Mouse (Mus musculus) G1E (cell line): ENCODE data around the gene Rpl36-ps4. TPM values are rescaled to one million over a fixed set of nuclear protein-coding genes. Genes with fewer than 3 reads are reported as not detected.
A peak's percentile ranks its signal among the peaks of the same experiment; 100 is the strongest.
"Not testable (repeated sequence)": the region's sequence is repeated elsewhere in the genome, so short reads cannot be mapped to it uniquely, and the experiment has no call there.

Source experiments
- ATAC-seq: 2 replicates; pipeline ENCODE4 v1.8.0; 2016; ENCODE audit warnings: mild to moderate bottlenecking; ENCODE audit not compliant: insufficient number of reproducible peaks, poor library complexity, low FRiP score, severe bottlenecking; ENCODE audit errors: extremely low read depth
- DNase-seq: peaks from one replicate; pipeline ENCODE4 v3.0.0; 2012; ENCODE audit warnings: low spot score
- H3K27me3 ChIP-seq: 2 replicates; pipeline ENCODE4 v1.6.1; 2012; ENCODE audit warnings: mild to moderate bottlenecking, low read length, inconsistent platforms; ENCODE audit not compliant: insufficient read depth
- H3K36me3 ChIP-seq: replicated peaks from 2 replicates; pipeline ENCODE3; 2012; ENCODE audit warnings: mild to moderate bottlenecking, inconsistent platforms
- H3K4me1 ChIP-seq: 2 replicates; pipeline ENCODE4 v1.6.1; 2012; ENCODE audit warnings: low read depth, low read length, inconsistent platforms, mixed read lengths; ENCODE audit not compliant: insufficient read depth
- H3K4me3 ChIP-seq: 2 replicates; pipeline ENCODE4 v1.5.1; 2012; ENCODE audit warnings: low read depth, mild to moderate bottlenecking, inconsistent platforms, low read length, moderate library complexity, mixed read lengths
- H3K9me3 ChIP-seq: replicated peaks from 2 replicates; pipeline ENCODE4 v1.6.1; 2012; ENCODE audit warnings: inconsistent platforms
- CTCF ChIP-seq: IDR thresholded peaks from 2 replicates; pipeline ENCODE4 v1.5.1; 2012; ENCODE audit warnings: low read depth, low read length, inconsistent platforms, mixed read lengths
- GATA1 ChIP-seq: IDR thresholded peaks from 2 replicates; pipeline ENCODE4 v1.6.1; 2012; ENCODE audit warnings: borderline replicate concordance, low read length, inconsistent platforms, mixed read lengths
- GATA2 ChIP-seq: IDR thresholded peaks from 2 replicates; pipeline ENCODE4 v1.6.1; 2012; ENCODE audit warnings: low read depth, low read length, inconsistent platforms, borderline replicate concordance
- POLR2AphosphoS5 ChIP-seq: IDR thresholded peaks from 2 replicates; pipeline ENCODE4 v1.6.1; 2012; ENCODE audit warnings: low read depth, low read length, inconsistent platforms; ENCODE audit not compliant: insufficient replicate concordance
- TAL1 ChIP-seq: conservative IDR thresholded peaks from 2 replicates; pipeline ENCODE4 v1.6.1; 2012; ENCODE audit warnings: low read depth, low read length, inconsistent platforms, mixed read lengths
- polyA plus RNA-seq: library from polyadenylated mRNA; stranded (reverse); fragments of >175 nt; gene quantifications from 2 replicates; pipeline ENCODE4 v1.2.3, GENCODE M21; 2012
- total RNA-seq, 2 experiments: library from RNA; stranded (forward) in 1 of 2; stranded (reverse) in 1 of 2; fragments of 200-1000 nt in 1 of 2; fragments of >200 nt in 1 of 2; fragmentation: Nextera tagmentation in 1 of 2; gene quantifications; 2 replicates each; pipeline ENCODE4 v1.2.3; 2014 to 2017

Gene Rpl36-ps4
- total and polyA plus RNA-seq, 3 experiments: not detected

- Histone ChIP-seq H3K4me1 (peaks cover 38% of the 10 kb centered on the region), H3K27me3 (no peaks in the 10 kb centered on the region), H3K9me3 (peaks cover 13% of the 10 kb centered on the region; the same call in 1 of the 2 replicates), H3K4me3 (no peak overlapping the region), H3K36me3 (no peaks in the 10 kb centered on the region)
- TF ChIP-seq POLR2AphosphoS5 (no peak), CTCF (peak; percentile 29; the same call in 1 of the 2 replicates)
- ATAC-seq: no peak
- DNase-seq: no peak
Observed at GRCm38 (mm10) chr17:87958283-87958682, 37.5 kb downstream of the Rpl36-ps4 start.

GRCm38 (mm10) chr17:87959406-87959805 lies 38.6 kb downstream of the Rpl36-ps4 start:
- not testable (repeated sequence) for DNase-seq, H3K27me3 ChIP-seq, H3K36me3 ChIP-seq, H3K4me3 ChIP-seq, ATAC-seq
- peaks cover 11% of the 10 kb centered on the region; the same call in 1 of the 2 replicates for H3K9me3 ChIP-seq
- peaks cover 29% of the 10 kb centered on the region for H3K4me1 ChIP-seq

- ATAC-seq, H3K9me3 ChIP-seq, H3K27me3 ChIP-seq, H3K36me3 ChIP-seq, DNase-seq, H3K4me3 ChIP-seq: not testable (repeated sequence)
- peaks cover 26% of the 10 kb centered on the region for H3K4me1 ChIP-seq
Observed at GRCm38 (mm10) chr17:87959931-87960330, 39.2 kb downstream of the Rpl36-ps4 start.

- ATAC-seq (no peak), DNase-seq (no peak)
- Histone ChIP-seq H3K36me3 (no peaks in the 10 kb centered on the region), H3K4me1 (peaks cover 2% of the 10 kb centered on the region; the same call in 1 of the 2 replicates), H3K27me3 (no peaks in the 10 kb centered on the region), H3K9me3 (no peaks in the 10 kb centered on the region), H3K4me3 (no peak overlapping the region)
- TF ChIP-seq CTCF: no peak
- no peak for TF ChIP-seq POLR2AphosphoS5
- no peak for TF ChIP-seq GATA1
- TF ChIP-seq GATA2: no peak
- no peak for TF ChIP-seq TAL1
Observed at GRCm38 (mm10) chr17:87963081-87964075, 42.6 kb downstream of the Rpl36-ps4 start.

- not testable (repeated sequence) for H3K27me3 ChIP-seq, DNase-seq, H3K4me3 ChIP-seq, H3K36me3 ChIP-seq
- peak; percentile 70 for ATAC-seq
- Histone ChIP-seq H3K4me1 (peaks cover 13% of the 10 kb centered on the region), H3K9me3 (peaks cover 12% of the 10 kb centered on the region)
Observed at GRCm38 (mm10) chr17:87968483-87968926, 47.7 kb downstream of the Rpl36-ps4 start.

Other genes starting within 250 kb of the Rpl36-ps4 start
- gene Msh2, start 248.6 kb upstream of the Rpl36-ps4 start, total RNA-seq (2014; fragmentation: Nextera tagmentation): 51.7 and 58.5 TPM in 2 replicates
- 93.0 and 110 TPM in 2 replicates for gene Msh2, start 248.6 kb upstream of the Rpl36-ps4 start, total RNA-seq (2017)
- 64.9 and 96.0 TPM in 2 replicates for gene Msh2, start 248.6 kb upstream of the Rpl36-ps4 start, polyA plus RNA-seq
- not detected in 2 replicates for gene Kcnk12, start 123.0 kb upstream of the Rpl36-ps4 start, total RNA-seq (2014; fragmentation: Nextera tagmentation)
- 0.12 TPM in 1 of 2 replicates, not detected in the other for gene Kcnk12, start 123.0 kb upstream of the Rpl36-ps4 start, total RNA-seq (2017)
- not detected in 2 replicates for gene Kcnk12, start 123.0 kb upstream of the Rpl36-ps4 start, polyA plus RNA-seq
- 82.3 and 85.9 TPM in 2 replicates for gene Msh6, start 54.1 kb downstream of the Rpl36-ps4 start, total RNA-seq (2014; fragmentation: Nextera tagmentation)
- 101 and 118 TPM in 2 replicates for gene Msh6, start 54.1 kb downstream of the Rpl36-ps4 start, total RNA-seq (2017)
- gene Msh6, start 54.1 kb downstream of the Rpl36-ps4 start, polyA plus RNA-seq: 27.0 and 27.7 TPM in 2 replicates
- gene Fbxo11, start 144.3 kb downstream of the Rpl36-ps4 start, total RNA-seq (2014; fragmentation: Nextera tagmentation): 78.7 and 90.6 TPM in 2 replicates
- 25.8 and 26.6 TPM in 2 replicates for gene Fbxo11, start 144.3 kb downstream of the Rpl36-ps4 start, total RNA-seq (2017)
- gene Fbxo11, start 144.3 kb downstream of the Rpl36-ps4 start, polyA plus RNA-seq: 2.9 and 3.3 TPM in 2 replicates